Mouse (Mus musculus) forebrain, embryonic 14.5 days (tissue): ENCODE measurements around the gene Slc34a1. TPM values are rescaled to one million over a fixed set of nuclear protein-coding genes. Genes with fewer than 3 reads are reported as not detected.

Experiments
- ATAC-seq: fragments of 200-750 bp; cut with Nextera tagmentation; 2 replicates; pipeline ENCODE4 v1.8.0; 2017; ENCODE audit warnings: mild to moderate bottlenecking, moderate library complexity
- DNase-seq: peaks from one replicate; pipeline ENCODE4 v3.0.0-alpha.2; 2015; ENCODE audit warnings: low spot score
- H3K27ac ChIP-seq: fragments of 300-500 bp; sonication (generic); 2 replicates; pipeline ENCODE4 v1.5.1; 2014; ENCODE audit warnings: low read depth, mild to moderate bottlenecking, control low read depth, low read length, moderate library complexity
- H3K27me3 ChIP-seq: fragments of 300-500 bp; sonication (generic); replicated peaks from 2 replicates; pipeline ENCODE4 v1.6.1; 2014; ENCODE audit warnings: low read length, control low read depth, mixed read lengths; ENCODE audit not compliant: control insufficient read depth, insufficient read depth
- H3K36me3 ChIP-seq: fragments of 300-500 bp; sonication (generic); 2 replicates; pipeline ENCODE4 v1.6.1; 2014; ENCODE audit warnings: low read length, control low read depth; ENCODE audit not compliant: control insufficient read depth, insufficient read depth
- H3K4me1 ChIP-seq: fragments of 300-500 bp; sonication (generic); 2 replicates; pipeline ENCODE4 v1.6.1; 2014; ENCODE audit warnings: antibody characterized with exemption, low read length, control low read depth; ENCODE audit not compliant: control insufficient read depth, insufficient read depth
- H3K4me2 ChIP-seq: fragments of 300-500 bp; sonication (generic); 2 replicates; pipeline ENCODE4 v1.6.1; 2014; ENCODE audit warnings: mild to moderate bottlenecking, control low read depth, low read length
- H3K4me3 ChIP-seq: fragments of 300-500 bp; sonication (generic); 2 replicates; pipeline ENCODE4 v1.5.1; 2014; ENCODE audit warnings: low read depth, low read length, control low read depth
- H3K9ac ChIP-seq: fragments of 300-500 bp; sonication (generic); 2 replicates; pipeline ENCODE4 v1.6.1; 2014; ENCODE audit warnings: mild to moderate bottlenecking, low read length, control low read depth, moderate library complexity
- H3K9me3 ChIP-seq: fragments of 300-500 bp; sonication (generic); replicated peaks from 2 replicates; pipeline ENCODE4 v1.6.1; 2016; ENCODE audit warnings: low read length, control low read depth, mixed read lengths; ENCODE audit not compliant: control insufficient read depth
- WGBS: fragments of 180-500 bp; shearing (Covaris S2); extraction: QIAGEN DNeasy Blood & Tissue Kit; methylation state at CpG from one replicate; pipeline ENCODE4 v1.1.7; 2014; 5-methylcytosine and 5-hydroxymethylcytosine counted together
- microRNA-seq: library from miRNA; unstranded; fragments of <30 nt; microRNA quantifications from one replicate; pipeline ENCODE4, GENCODE M21; 2016
- polyA plus RNA-seq: library from polyadenylated mRNA; unstranded; fragments of >200 nt; fragmentation: Nextera tagmentation; extraction: Ambion mirVana; gene quantifications from 2 replicates; pipeline ENCODE4 v1.2.1, GENCODE M21; 2014

The Slc34a1 gene
- polyA plus RNA-seq, 1 experiment from 2014 or later = not detected

DNA sequence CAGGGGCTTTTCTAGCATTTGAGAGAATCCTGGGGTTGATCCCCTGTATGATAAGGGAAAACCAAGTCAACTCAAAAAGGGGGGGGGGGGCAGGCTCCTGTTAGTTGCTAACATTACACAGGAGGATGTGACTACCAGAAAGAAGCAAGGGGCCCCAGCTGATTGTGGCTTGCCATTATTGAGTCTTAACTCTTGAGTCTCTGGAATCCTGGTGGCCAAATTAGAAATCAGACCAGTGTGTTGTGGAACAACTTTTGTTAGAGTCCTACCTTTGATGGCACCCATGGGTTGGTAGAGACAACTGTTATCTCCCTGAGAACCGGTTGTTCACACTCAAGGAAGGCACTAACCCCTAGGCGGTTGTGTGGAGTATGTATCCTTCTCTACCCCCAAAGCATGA lies 65.0 kb downstream of the Slc34a1 start:
- Histone ChIP-seq H3K27ac (no peak overlapping the region), H3K9ac (no peak overlapping the region), H3K27me3 (no peaks in the 10 kb centered on the region), H3K4me1 (peaks cover 20% of the 10 kb centered on the region), H3K4me3 (no peak overlapping the region), H3K36me3 (peaks cover 41% of the 10 kb centered on the region), H3K4me2 (peak overlapping the region; percentile 84; the same call in 1 of the 2 replicates), H3K9me3 (no peaks in the 10 kb centered on the region)
- ATAC-seq = no peak
- 47% methylated on average over 2 of the region's 2 CpGs for WGBS
- no peak for DNase-seq

DNA sequence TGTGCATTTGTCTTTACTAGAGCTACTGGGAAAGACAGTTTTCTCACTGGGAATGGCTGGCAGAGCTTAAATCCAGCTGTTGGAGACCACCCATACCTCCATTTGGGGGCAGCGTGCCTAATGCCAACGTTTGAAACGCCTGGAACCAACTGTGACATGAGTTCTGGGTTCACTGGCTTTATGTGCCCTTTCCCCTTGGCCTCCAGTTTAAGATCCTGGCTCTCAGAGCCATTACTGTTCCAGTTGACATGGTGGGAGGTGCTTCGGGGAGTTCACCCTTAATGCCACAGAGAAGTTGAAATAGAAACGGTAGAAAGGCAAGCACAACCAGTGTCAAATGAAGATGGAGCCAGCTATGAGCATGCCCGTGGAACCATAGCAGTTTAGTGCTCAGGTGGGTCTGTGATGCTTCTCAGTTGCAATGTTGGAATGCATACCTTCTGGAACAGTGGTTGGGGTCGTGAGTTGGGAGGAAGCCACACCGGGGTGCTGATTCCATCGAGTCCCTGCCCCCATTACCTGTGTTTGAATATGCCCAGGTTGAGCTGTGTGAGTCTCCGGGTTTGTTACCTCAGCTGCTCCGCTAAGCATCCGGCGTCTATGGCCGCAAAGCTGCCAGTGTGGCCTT lies 65.5 kb downstream of the Slc34a1 start:
- no peaks in the 10 kb centered on the region for H3K9me3 ChIP-seq
- DNase-seq = no peak

DNA sequence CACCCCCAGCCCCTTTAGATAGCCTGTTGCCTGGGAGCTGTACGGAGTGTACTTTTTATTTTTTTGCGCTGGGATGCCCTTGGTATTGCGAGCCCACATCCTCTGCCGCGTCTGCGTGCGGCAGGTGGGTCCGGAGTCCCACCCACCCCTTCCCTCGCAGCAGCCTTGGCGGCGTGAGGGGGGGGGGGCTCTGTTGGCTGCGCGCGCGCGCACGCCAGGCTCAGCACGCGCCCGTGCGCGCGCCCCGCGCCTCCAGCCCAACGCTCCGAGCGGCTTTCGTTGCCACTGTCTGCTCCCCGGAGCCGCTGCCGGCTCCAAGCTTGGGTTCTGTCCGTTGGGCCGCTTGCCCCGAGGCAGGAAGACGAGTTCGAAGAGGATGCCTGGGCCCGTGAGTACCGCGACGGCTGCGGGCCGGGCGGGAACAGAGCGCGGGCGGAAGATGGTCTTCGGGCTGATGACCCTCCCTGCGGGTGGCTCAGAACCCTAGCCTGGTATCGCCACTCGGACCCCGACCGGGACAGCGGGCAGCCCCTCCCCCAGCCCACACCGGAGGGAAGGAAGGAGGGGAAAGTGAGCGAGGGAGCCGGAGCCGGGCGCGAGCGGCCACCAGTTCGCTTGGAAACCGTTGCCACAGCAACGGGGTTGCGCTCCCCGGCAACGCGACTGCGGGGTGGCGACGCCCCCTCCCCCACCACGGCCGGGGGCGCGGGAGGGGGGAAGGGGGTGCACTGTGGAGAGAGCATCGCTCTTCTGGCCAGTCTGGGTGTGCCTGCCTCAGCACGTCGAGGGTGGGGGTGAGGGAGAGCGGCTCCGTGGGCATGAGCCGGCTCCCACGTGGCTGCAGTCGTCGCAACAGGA lies 66.3 kb downstream of the Slc34a1 start, which contains the start of gene Prr7:
Prr7 (plus strand) TSS at position 241 of the 858 bp plus-strand sequence.
- H3K4me3 ChIP-seq = peak within 1 kb of the TSS; percentile 68
- H3K9ac ChIP-seq = peak within 1 kb of the TSS; percentile 93
- peak; percentile 79 for ATAC-seq
- H3K27ac ChIP-seq = peak within 1 kb of the TSS; percentile 98
- peaks cover 28% of the 10 kb centered on the region for H3K36me3 ChIP-seq
- peak; percentile 89 for DNase-seq
- no peaks in the 10 kb centered on the region for H3K9me3 ChIP-seq
- 1% methylated on average over 80 of the region's 84 CpGs for WGBS
- H3K4me1 ChIP-seq = peaks cover 24% of the 10 kb centered on the region
- H3K4me2 ChIP-seq = peak within 1 kb of the TSS; percentile 84
- H3K27me3 ChIP-seq = no peaks in the 10 kb centered on the region

More for the DNA sequence above, 65.5 kb downstream of the Slc34a1 start:
- Histone ChIP-seq H3K27ac (peak overlapping the region; percentile 98), H3K36me3 (peaks cover 35% of the 10 kb centered on the region), H3K4me3 (peak overlapping the region; percentile 68), H3K9ac (peak overlapping the region; percentile 93), H3K4me1 (peaks cover 20% of the 10 kb centered on the region), H3K27me3 (no peaks in the 10 kb centered on the region), H3K4me2 (peak overlapping the region; percentile 84)
- no peak; the same call in none of the 2 replicates for ATAC-seq
- 8% methylated on average over 14 of the region's 14 CpGs for WGBS

DNA sequence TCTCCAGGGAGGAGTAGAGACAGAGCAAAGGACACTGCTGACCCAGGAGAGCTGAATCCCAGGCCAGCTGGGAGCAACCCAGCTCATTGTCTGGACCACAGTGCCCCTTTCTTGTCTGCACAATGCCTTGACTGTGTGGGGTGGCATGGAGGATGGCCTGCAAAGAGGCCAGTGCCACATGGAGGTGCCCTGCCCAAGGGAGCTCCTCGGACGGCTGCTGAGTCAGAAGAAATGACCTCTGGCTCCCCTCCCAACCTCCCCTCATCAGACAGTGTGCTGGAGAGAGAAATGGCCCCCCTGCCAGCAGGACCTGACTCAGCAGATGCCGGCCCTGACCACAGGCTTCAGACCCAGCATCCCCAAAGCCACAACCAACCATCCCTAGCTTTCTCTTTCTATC lies 67.2 kb downstream of the Slc34a1 start:
- ATAC-seq (peak; percentile 14; the same call in 1 of the 2 replicates), DNase-seq (no peak)
- no peaks in the 10 kb centered on the region for H3K9me3 ChIP-seq
- no peaks in the 10 kb centered on the region for H3K27me3 ChIP-seq
- H3K4me1 ChIP-seq = peaks cover 33% of the 10 kb centered on the region
- H3K36me3 ChIP-seq = peaks cover 18% of the 10 kb centered on the region
- H3K9ac ChIP-seq = peak overlapping the region; percentile 93
- peak overlapping the region; percentile 68 for H3K4me3 ChIP-seq
- peak overlapping the region; percentile 84 for H3K4me2 ChIP-seq
- WGBS = 10% methylated on average over 3 of the region's 3 CpGs
- peak overlapping the region; percentile 98 for H3K27ac ChIP-seq

Small RNAs within 50 kb of the gene (microRNA-seq; reads per million reads assigned to microRNA genes)
- not detected for gene Mir6943

Other genes starting within 250 kb of the Slc34a1 start
- 0.30 and 1.1 TPM in 2 replicates for gene Fgfr4, start 245.5 kb upstream of the Slc34a1 start, polyA plus RNA-seq
- 52.3 and 61.1 TPM in 2 replicates for gene Nsd1, start 188.4 kb upstream of the Slc34a1 start, polyA plus RNA-seq
- gene Prelid1, start 77.7 kb upstream of the Slc34a1 start, polyA plus RNA-seq = 360 and 415 TPM in 2 replicates
- gene Rab24, start 76.2 kb upstream of the Slc34a1 start, polyA plus RNA-seq = 94.2 and 104 TPM in 2 replicates
- 33.2 and 37.1 TPM in 2 replicates for gene Mxd3, start 68.4 kb upstream of the Slc34a1 start, polyA plus RNA-seq
- gene Lman2, start 35.4 kb upstream of the Slc34a1 start, polyA plus RNA-seq = 45.0 and 52.0 TPM in 2 replicates
- gene Rgs14, start 28.5 kb upstream of the Slc34a1 start, polyA plus RNA-seq = 0.66 and 0.75 TPM in 2 replicates
- gene Pfn3, start 17.0 kb downstream of the Slc34a1 start, polyA plus RNA-seq = 0.71 and 1.0 TPM in 2 replicates
- gene F12, start 28.6 kb downstream of the Slc34a1 start, polyA plus RNA-seq = not detected in 2 replicates
- 25.0 and 28.9 TPM in 2 replicates for gene Grk6, start 46.9 kb downstream of the Slc34a1 start, polyA plus RNA-seq
- 6.7 and 7.4 TPM in 2 replicates for gene Prr7, start 66.1 kb downstream of the Slc34a1 start, polyA plus RNA-seq
- 396 and 523 TPM in 2 replicates for gene Dbn1, start 89.9 kb downstream of the Slc34a1 start, polyA plus RNA-seq
- 124 and 127 TPM in 2 replicates for gene Pdlim7, start 115.5 kb downstream of the Slc34a1 start, polyA plus RNA-seq
- gene Dok3, start 131.1 kb downstream of the Slc34a1 start, polyA plus RNA-seq = 1.4 and 2.9 TPM in 2 replicates
- gene Ddx41, start 138.5 kb downstream of the Slc34a1 start, polyA plus RNA-seq = 72.0 and 75.7 TPM in 2 replicates
- gene Fam193b, start 172.9 kb downstream of the Slc34a1 start, polyA plus RNA-seq = 34.3 and 42.5 TPM in 2 replicates
- 66.6 and 70.4 TPM in 2 replicates for gene Tmed9, start 175.5 kb downstream of the Slc34a1 start, polyA plus RNA-seq
- gene B4galt7, start 201.7 kb downstream of the Slc34a1 start, polyA plus RNA-seq = 10.4 and 12.2 TPM in 2 replicates
- gene Caml, start 224.8 kb downstream of the Slc34a1 start, polyA plus RNA-seq = 92.9 and 105 TPM in 2 replicates
- gene Ddx46, start 236.8 kb downstream of the Slc34a1 start, polyA plus RNA-seq = 25.4 and 29.9 TPM in 2 replicates